Mouse (Mus musculus): Measurements from ENCODE around the gene Cpb2. TPM values are rescaled to one million over a fixed set of nuclear protein-coding genes. Genes with fewer than 3 reads are reported as not detected.

Gene Cpb2
- polyA plus RNA-seq (2014; fragmentation: Illumina TruSeq; extraction: RNeasy Lipid Tissue Mini Kit (QIAGEN cat#74804)): 3.2 TPM

GRCm38 (mm10) chr14:75242087-75242486 lies at the start of gene Cpb2:
Gene Cpb2 (plus strand): TSS chr14:75242287.

GRCm38 (mm10) chr14:75284193-75284915 lies 42.3 kb downstream of the Cpb2 start, which contains the start of gene Zc3h13:
Gene Zc3h13 (plus strand): TSS chr14:75284373.

Other genes with a start within 250 kb of the Cpb2 start
- gene Rubcnl, start 226.3 kb upstream of the Cpb2 start, polyA plus RNA-seq (2014; fragmentation: Illumina TruSeq; extraction: RNeasy Lipid Tissue Mini Kit (QIAGEN cat#74804)): 0.40 TPM
- not detected for gene Lrrc63, start 111.4 kb upstream of the Cpb2 start, polyA plus RNA-seq (2014; fragmentation: Illumina TruSeq; extraction: RNeasy Lipid Tissue Mini Kit (QIAGEN cat#74804))
- 43.3 TPM for gene Lcp1, start 111.2 kb upstream of the Cpb2 start, polyA plus RNA-seq (2014; fragmentation: Illumina TruSeq; extraction: RNeasy Lipid Tissue Mini Kit (QIAGEN cat#74804))
- 30.0 TPM for gene Zc3h13, start 42.1 kb downstream of the Cpb2 start, polyA plus RNA-seq (2014; fragmentation: Illumina TruSeq; extraction: RNeasy Lipid Tissue Mini Kit (QIAGEN cat#74804))
- 0.34 TPM for gene Siah3, start 213.7 kb downstream of the Cpb2 start, polyA plus RNA-seq (2014; fragmentation: Illumina TruSeq; extraction: RNeasy Lipid Tissue Mini Kit (QIAGEN cat#74804))